ENCODE assay signal across 8 mouse cellular contexts in the genomic region with DNA sequence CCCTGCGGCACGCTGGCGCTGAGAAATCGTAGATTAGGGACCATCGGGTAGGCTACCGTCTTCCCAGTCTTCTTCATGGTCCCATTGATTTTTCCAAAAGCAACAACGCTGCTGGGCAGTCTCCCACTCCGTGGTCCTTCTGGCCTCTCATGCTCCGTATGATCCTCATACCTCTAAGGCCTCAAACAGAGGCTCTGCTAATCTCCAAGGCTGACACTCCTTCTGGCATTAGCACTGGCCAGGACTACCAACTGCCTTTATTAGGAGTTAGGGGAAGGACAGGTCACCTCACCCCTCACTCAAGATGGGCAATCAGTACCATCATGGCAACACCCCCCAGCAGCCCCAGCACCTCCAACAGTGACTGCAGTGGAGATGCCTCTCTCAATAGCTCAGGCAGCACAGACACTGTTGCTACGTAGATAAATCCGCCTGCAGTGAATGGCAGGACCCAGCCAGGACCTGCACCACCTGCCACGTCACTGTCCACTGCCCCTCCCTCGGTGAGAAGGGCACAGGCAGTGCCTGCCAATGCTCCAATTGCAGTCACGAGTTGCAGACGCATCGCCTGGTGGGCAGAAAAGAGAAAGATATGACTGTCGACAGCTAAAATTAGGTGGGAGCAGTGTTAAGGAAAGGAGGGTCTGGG. TPM values are rescaled to one million over a fixed set of nuclear protein-coding genes. Genes with fewer than 3 reads are reported as not detected.
DNase-seq lines count a peak whose midpoint lies in the region; ATAC-seq and TF ChIP-seq lines count a peak whose summit lies in the region.

No protein-coding gene starts in this region.

- peak; percentile 39 to 51 for DNase-seq in heart, adult 2 months
- DNase-seq in heart, postnatal 14 days: no peak
- peak; percentile 68 for DNase-seq in cerebellum, adult 9-11 months
- no peak for DNase-seq in frontal cortex, postnatal 25 days (ENCODE audit: low spot score in 2 of 2)
- no peak for DNase-seq in lung, postnatal 14 days
- no peak for DNase-seq in gastrocnemius, postnatal 36 days

- intact Hi-C loops in heart, adult 2 months (cut with DNase I): no loop called here
- intact Hi-C loops in heart, postnatal 14 days (cut with DNase I): no loop called here
- intact Hi-C loops in gastrocnemius, postnatal 36 days (cut with DNase I): no loop called here

- peaks cover 18% of the 10 kb centered on the region for H3K4me1 ChIP-seq in heart, adult 2 months (ENCODE audit: control insufficient read depth, insufficient read depth, low read length)
- peaks cover 68% of the 10 kb centered on the region for H3K4me1 ChIP-seq in forebrain, embryonic 16.5 days (replicated peaks; ENCODE audit: control insufficient read depth, insufficient read depth, low read length)
- peaks cover 80% of the 10 kb centered on the region for H3K4me1 ChIP-seq in limb, embryonic 15.5 days

- peak overlapping the region; percentile 87 for H3K4me2 ChIP-seq in forebrain, embryonic 16.5 days (ENCODE audit: low read length)
- peak overlapping the region; percentile 96; the same call in 1 of the 2 replicates for H3K4me2 ChIP-seq in limb, embryonic 15.5 days

- 76% methylated on average over 17 of the region's 17 CpGs for WGBS in heart, adult 2 months
- 39% methylated on average over 17 of the region's 17 CpGs for WGBS in forebrain, embryonic 16.5 days
- WGBS in limb, embryonic 15.5 days: 72% methylated on average over 17 of the region's 17 CpGs

- no peak overlapping the region for H3K4me3 ChIP-seq in heart, adult 2 months
- no peak overlapping the region for H3K4me3 ChIP-seq in forebrain, embryonic 16.5 days (replicated peaks; ENCODE audit: low read length)
- H3K4me3 ChIP-seq in limb, embryonic 15.5 days: peak overlapping the region; percentile 96

- no peak for TF ChIP-seq CTCF in heart, adult 2 months (IDR thresholded peaks at IDR 0.05)

- ATAC-seq in forebrain, embryonic 16.5 days: no peak
- ATAC-seq in limb, embryonic 15.5 days (ENCODE audit: insufficient number of reproducible peaks, low FRiP score, low TSS enrichment, low read depth): no peak

- TF ChIP-seq POLR2A in heart, adult 2 months (IDR thresholded peaks at IDR 0.05; ENCODE audit: insufficient read depth, low read depth, low read length): 0 out of 2 replicates have a peak, but pooled peaks have one; percentile 10

- no peak overlapping the region for H3K9ac ChIP-seq in heart, adult 2 months (ENCODE audit: low read depth, low read length)
- H3K9ac ChIP-seq in forebrain, embryonic 16.5 days (replicated peaks; ENCODE audit: low read depth, low read length): no peak overlapping the region
- no peak overlapping the region for H3K9ac ChIP-seq in limb, embryonic 15.5 days

- H3K9me3 ChIP-seq in forebrain, embryonic 16.5 days (ENCODE audit: control insufficient read depth, low read length): no peaks in the 10 kb centered on the region
- H3K9me3 ChIP-seq in limb, embryonic 15.5 days: no peaks in the 10 kb centered on the region

- H3K36me3 ChIP-seq in heart, adult 2 months (ENCODE audit: control insufficient read depth, insufficient read depth, low read length): peaks cover 2% of the 10 kb centered on the region; the same call in 1 of the 2 replicates
- peaks cover 6% of the 10 kb centered on the region for H3K36me3 ChIP-seq in forebrain, embryonic 16.5 days (ENCODE audit: control insufficient read depth, insufficient read depth)
- peaks cover 29% of the 10 kb centered on the region for H3K36me3 ChIP-seq in limb, embryonic 15.5 days

- H3K79me2 ChIP-seq in heart, adult 2 months (replicated peaks; ENCODE audit: control insufficient read depth, insufficient read depth, low read length): 0 out of 2 replicates have a peak, but pooled peaks cover 2% of the 10 kb centered on the region

- no peaks in the 10 kb centered on the region for H3K27me3 ChIP-seq in heart, adult 2 months (ENCODE audit: control insufficient read depth, insufficient read depth, low read length)
- H3K27me3 ChIP-seq in forebrain, embryonic 16.5 days (replicated peaks; ENCODE audit: control insufficient read depth, insufficient read depth, low read length): no peaks in the 10 kb centered on the region
- no peaks in the 10 kb centered on the region for H3K27me3 ChIP-seq in limb, embryonic 15.5 days

- TF ChIP-seq EP300 in heart, adult 2 months (IDR thresholded peaks at IDR 0.05; ENCODE audit: insufficient read depth, low read depth, low read length): no peak

- H3K27ac ChIP-seq in heart, adult 2 months: no peak overlapping the region
- peak overlapping the region; percentile 39 for H3K27ac ChIP-seq in forebrain, embryonic 16.5 days (ENCODE audit: low read length)
- peak overlapping the region; percentile 65 for H3K27ac ChIP-seq in limb, embryonic 15.5 days

RNA-seq across cellular contexts. Expression of a gene that starts 0.8 kb away (rescaled TPM):
- total RNA-seq in heart, adult 2 months (2021): 100 to 1,000 TPM; 112 to 138 TPM
- polyA plus RNA-seq in heart, adult 2 months (2012; rRNA removed): 87.0 and 91.6 TPM in 2 replicates
- 10 to 100 TPM; 80.6 to 88.2 TPM for total RNA-seq in heart, postnatal 14 days (2021)
- 63.9 and 65.4 TPM in 2 replicates for polyA plus RNA-seq in forebrain, embryonic 16.5 days (2015; fragmentation: Nextera tagmentation; extraction: Ambion mirVana)
- 45.0 and 50.3 TPM in 2 replicates for polyA plus RNA-seq in limb, embryonic 15.5 days (2015; fragmentation: Nextera tagmentation; extraction: Ambion mirVana)
- total RNA-seq in gastrocnemius, postnatal 36 days (2021): 10 to 100 TPM; 55.5 to 64.2 TPM

RNA-seq across cellular contexts. Expression of a gene that starts 2.9 kb away (rescaled TPM):
- 10 to 100 TPM; 76.0 to 79.8 TPM for total RNA-seq in heart, adult 2 months (2021)
- 64.0 and 72.5 TPM in 2 replicates for polyA plus RNA-seq in heart, adult 2 months (2012; rRNA removed)
- 10 to 100 TPM; 63.2 to 63.3 TPM for total RNA-seq in heart, postnatal 14 days (2021)
- polyA plus RNA-seq in forebrain, embryonic 16.5 days (2015; fragmentation: Nextera tagmentation; extraction: Ambion mirVana): 148 and 157 TPM in 2 replicates
- polyA plus RNA-seq in limb, embryonic 15.5 days (2015; fragmentation: Nextera tagmentation; extraction: Ambion mirVana): 258 and 259 TPM in 2 replicates
- 10 to 100 TPM; 40.8 to 45.2 TPM for total RNA-seq in gastrocnemius, postnatal 36 days (2021)

RNA-seq across cellular contexts. Expression of a gene that starts 3.0 kb away (rescaled TPM):
- 10 to 100 TPM; 39.1 to 42.4 TPM for total RNA-seq in heart, adult 2 months (2021)
- 38.8 and 41.3 TPM in 2 replicates for polyA plus RNA-seq in heart, adult 2 months (2012; rRNA removed)
- 10 to 100 TPM; 41.9 to 44.7 TPM for total RNA-seq in heart, postnatal 14 days (2021)
- polyA plus RNA-seq in forebrain, embryonic 16.5 days (2015; fragmentation: Nextera tagmentation; extraction: Ambion mirVana): 55.6 and 60.2 TPM in 2 replicates
- 44.4 and 52.5 TPM in 2 replicates for polyA plus RNA-seq in limb, embryonic 15.5 days (2015; fragmentation: Nextera tagmentation; extraction: Ambion mirVana)
- total RNA-seq in gastrocnemius, postnatal 36 days (2021): 10 to 100 TPM; 34.5 to 35.3 TPM

RNA-seq across cellular contexts. Expression of a gene that starts 4.1 kb away (rescaled TPM):
- total RNA-seq in heart, adult 2 months (2021): 10 to 100 TPM; 13.0 to 13.1 TPM
- 18.6 and 20.8 TPM in 2 replicates for polyA plus RNA-seq in heart, adult 2 months (2012; rRNA removed)
- 10 to 100 TPM; 12.2 to 14.6 TPM for total RNA-seq in heart, postnatal 14 days (2021)
- 16.0 and 20.4 TPM in 2 replicates for polyA plus RNA-seq in forebrain, embryonic 16.5 days (2015; fragmentation: Nextera tagmentation; extraction: Ambion mirVana)
- 18.1 and 18.9 TPM in 2 replicates for polyA plus RNA-seq in limb, embryonic 15.5 days (2015; fragmentation: Nextera tagmentation; extraction: Ambion mirVana)
- total RNA-seq in gastrocnemius, postnatal 36 days (2021): 10 to 100 TPM; 11.7 to 12.4 TPM

RNA-seq across cellular contexts. Expression of a gene that starts 10.6 kb away (rescaled TPM):
- total RNA-seq in heart, adult 2 months (2021): 1 to 10 TPM in 1 of 2 experiments, under 1 TPM in 1; 0.89 to 1.8 TPM
- 0.98 and 1.7 TPM in 2 replicates for polyA plus RNA-seq in heart, adult 2 months (2012; rRNA removed)
- total RNA-seq in heart, postnatal 14 days (2021): 1 to 10 TPM; 1.5 to 2.7 TPM
- 2.3 and 4.0 TPM in 2 replicates for polyA plus RNA-seq in forebrain, embryonic 16.5 days (2015; fragmentation: Nextera tagmentation; extraction: Ambion mirVana)
- polyA plus RNA-seq in limb, embryonic 15.5 days (2015; fragmentation: Nextera tagmentation; extraction: Ambion mirVana): 94.4 and 96.5 TPM in 2 replicates
- 1 to 10 TPM; 9.3 to 9.6 TPM for total RNA-seq in gastrocnemius, postnatal 36 days (2021)

Comparison
In these comparisons a context has a peak if more than half of its experiments do, and no peak if none do; other contexts are left out.
1. DNase-seq: peak in heart, adult 2 months (2 of 2) and cerebellum, adult 9-11 months (single experiment); none in heart, postnatal 14 days (0 of 2), frontal cortex, postnatal 25 days (0 of 2), lung, postnatal 14 days (single experiment) and gastrocnemius, postnatal 36 days (0 of 2).